Mouse (Mus musculus): ENCODE measurements around the gene Rims1. TPM values are rescaled to one million over a fixed set of nuclear protein-coding genes. Genes with fewer than 3 reads are reported as not detected.

Rims1 gene
- total RNA-seq, 2 experiments from 2014 or later = 394 to 401 TPM

- Histone ChIP-seq H3K4me3 (no peak overlapping the region), H3K27ac (peak overlapping the region; percentile 33; the same call in 1 of the 2 replicates)
- intact Hi-C loops (cut with DNase I) = loop anchor here (5.0 to 10.0 kb wide), 3 partner anchors 49 to 717 kb away; no protein-coding TSS in a partner anchor
- no peak for DNase-seq (ENCODE audit: extremely low spot score in 1 of 2, low spot score in 2 of 2)
- no peak for TF ChIP-seq CTCF (IDR thresholded peaks at IDR 0.05)
Observed at GRCm38 (mm10) chr1:22261702-22262101, 544.1 kb downstream of the Rims1 start.

GRCm38 (mm10) chr1:22260291-22260690, 545.5 kb downstream of the Rims1 start:
- intact Hi-C loops (cut with DNase I) = loop anchor here (5.0 to 10.0 kb wide), 3 partner anchors 48 to 715 kb away; no protein-coding TSS in a partner anchor
- Histone ChIP-seq H3K27ac (no peak overlapping the region; the same call in 1 of the 2 replicates), H3K4me3 (no peak overlapping the region)
- no peak for TF ChIP-seq CTCF (IDR thresholded peaks at IDR 0.05)
- no peak for DNase-seq (ENCODE audit: extremely low spot score in 1 of 2, low spot score in 2 of 2)

- intact Hi-C loops (cut with DNase I) = no loop called here
- Histone ChIP-seq H3K27ac (no peak overlapping the region), H3K4me3 (no peak overlapping the region)
- DNase-seq (ENCODE audit: extremely low spot score in 1 of 2, low spot score in 2 of 2) = no peak
- no peak for TF ChIP-seq CTCF (IDR thresholded peaks at IDR 0.05)
Observed at GRCm38 (mm10) chr1:22258356-22258755, 547.4 kb downstream of the Rims1 start.

- intact Hi-C loops (cut with DNase I) = no loop called here
- TF ChIP-seq CTCF (IDR thresholded peaks at IDR 0.05) = no peak
- H3K4me3 ChIP-seq = no peak overlapping the region
Observed at GRCm38 (mm10) chr1:22254278-22254677, 551.5 kb downstream of the Rims1 start.

GRCm38 (mm10) chr1:22252873-22253272, 552.9 kb downstream of the Rims1 start:
- TF ChIP-seq CTCF (IDR thresholded peaks at IDR 0.05) = no peak
- no peak overlapping the region for H3K27ac ChIP-seq
- DNase-seq (ENCODE audit: extremely low spot score in 1 of 2, low spot score in 2 of 2) = no peak
- intact Hi-C loops (cut with DNase I) = no loop called here
- H3K4me3 ChIP-seq = no peak overlapping the region

More at GRCm38 (mm10) chr1:22254278-22254677, 551.5 kb downstream of the Rims1 start:
- no peak for DNase-seq (ENCODE audit: extremely low spot score in 1 of 2, low spot score in 2 of 2)
- H3K27ac ChIP-seq = no peak overlapping the region

- no peak for TF ChIP-seq CTCF (IDR thresholded peaks at IDR 0.05)
- intact Hi-C loops (cut with DNase I) = no loop called here
- no peak overlapping the region for H3K4me3 ChIP-seq
- no peak for DNase-seq (ENCODE audit: extremely low spot score in 1 of 2, low spot score in 2 of 2)
- no peak overlapping the region for H3K27ac ChIP-seq
Observed at GRCm38 (mm10) chr1:22248898-22249386, 556.9 kb downstream of the Rims1 start.

- Histone ChIP-seq H3K4me3 (no peak overlapping the region), H3K27ac (no peak overlapping the region; the same call in 1 of the 2 replicates)
- DNase-seq (ENCODE audit: extremely low spot score in 1 of 2, low spot score in 2 of 2) = no peak
- no peak for TF ChIP-seq CTCF (IDR thresholded peaks at IDR 0.05)
- intact Hi-C loops (cut with DNase I) = loop anchor here (1.0 kb wide), 2 partner anchors 22 to 35 kb away; no protein-coding TSS in a partner anchor
Observed at GRCm38 (mm10) chr1:22245748-22246147, 560.0 kb downstream of the Rims1 start.
